Mouse (Mus musculus) brain, embryonic 14.5 days (tissue): ENCODE measurements at regions not wholly inside any gene's neighbourhood (a gene's known extent, or its start where the extent isn't known, plus 50 kb on each side); places are given as distances from the start of the nearest gene placed in this dataset.
A peak's percentile ranks its signal among the peaks of the same experiment; 100 is the strongest.

ENCODE experiments used
- DNase-seq: peaks from one replicate; pipeline ENCODE4 v3.0.0-alpha.2; 2011; ENCODE audit warnings: low read depth
- CTCF ChIP-seq: fragments of 200-500 bp; IDR thresholded peaks from 2 replicates; pipeline ENCODE4 v1.5.1; 2012; ENCODE audit warnings: inconsistent platforms, mild to moderate bottlenecking, moderate library complexity, borderline replicate concordance; ENCODE audit not compliant: insufficient read depth, insufficient read length; ENCODE audit errors: extremely low read depth
- POLR2A ChIP-seq: fragments of 200-500 bp; IDR thresholded peaks from 2 replicates; pipeline ENCODE4 v1.6.1; 2012; ENCODE audit warnings: mild to moderate bottlenecking, inconsistent platforms, borderline replicate concordance; ENCODE audit not compliant: poor library complexity, insufficient read depth, insufficient read length, severe bottlenecking; ENCODE audit errors: extremely low read depth

DNA sequence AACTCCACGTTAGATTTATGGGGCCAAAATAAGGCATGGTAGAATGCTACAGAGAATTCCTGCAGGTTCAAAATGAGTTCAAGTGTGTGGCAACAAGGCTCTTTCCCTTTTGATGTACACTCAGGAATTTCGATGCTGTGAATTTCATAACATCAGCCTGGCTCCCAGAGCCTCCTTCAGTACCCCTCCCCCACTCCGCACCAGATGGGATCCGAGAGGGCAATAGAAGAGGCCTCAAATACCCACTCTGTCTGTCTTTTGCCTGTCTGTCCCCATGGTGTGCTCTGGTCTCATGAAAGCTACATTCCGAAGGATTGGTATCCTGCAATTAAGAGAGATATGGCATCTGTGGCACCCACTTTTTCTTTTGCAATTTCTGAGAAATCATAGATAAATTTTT is 134.3 kb downstream of the Mtx2 start:
- no peak for DNase-seq
- TF ChIP-seq POLR2A (no peak), CTCF (no peak)

DNA sequence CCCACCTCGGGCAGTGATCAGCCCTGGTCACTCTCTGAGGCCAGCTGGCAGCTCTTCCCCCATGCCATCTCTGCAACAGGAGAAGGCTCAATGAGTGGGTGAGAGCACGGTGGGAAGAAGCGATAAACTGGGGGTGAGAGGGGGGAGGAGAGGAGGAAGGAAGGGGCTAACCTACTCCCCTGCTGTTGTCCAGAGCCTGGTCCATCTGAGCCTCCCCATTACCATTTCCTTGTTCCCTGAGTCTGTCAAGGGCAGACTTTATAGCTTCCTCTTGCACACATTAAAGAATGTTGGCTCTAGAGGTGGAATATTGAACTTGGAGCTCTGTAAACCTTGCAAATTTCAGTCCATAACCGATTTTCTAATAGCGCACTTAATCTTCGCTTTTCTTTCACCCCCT is 136.8 kb downstream of the Mtx2 start:
- TF ChIP-seq POLR2A (no peak), CTCF (no peak)

GRCm38 (mm10) chr2:74964360-74964759 is 138.8 kb downstream of the Mtx2 start:
- peak; percentile 90 for DNase-seq
- TF ChIP-seq CTCF (peak; percentile 97), POLR2A (no peak)

More for the DNA sequence above, 136.8 kb downstream of the Mtx2 start:
- no peak for DNase-seq

DNA sequence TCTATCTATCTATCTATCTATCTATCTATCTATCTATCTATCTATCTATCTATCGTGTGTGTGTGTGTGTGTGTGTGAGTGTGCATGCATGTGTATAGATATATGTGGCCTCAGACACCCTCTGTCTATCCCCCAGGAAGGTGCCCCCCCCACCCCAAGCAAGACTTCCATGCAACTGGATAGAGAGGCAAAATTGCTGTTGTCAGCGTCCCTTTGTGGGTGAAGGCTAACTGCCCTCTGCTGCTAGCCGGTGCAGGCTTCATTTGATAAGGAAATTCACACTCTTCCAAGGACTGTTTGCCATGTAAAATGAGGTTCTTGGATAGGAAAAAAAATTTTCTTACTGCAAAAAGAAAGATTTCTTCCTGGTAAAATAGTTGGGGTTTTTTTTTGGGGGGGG is 139.4 kb downstream of the Mtx2 start:
- no peak for TF ChIP-seq CTCF
- no peak for TF ChIP-seq POLR2A
- no peak for DNase-seq

- DNase-seq: peak; percentile 76
- TF ChIP-seq CTCF (no peak), POLR2A (no peak)
These were observed 139.9 kb downstream of the Mtx2 start for GRCm38 (mm10) chr2:74965384-74966060.

- no peak for DNase-seq
- TF ChIP-seq CTCF (no peak), POLR2A (no peak)
These were observed 145.1 kb downstream of the Mtx2 start for GRCm38 (mm10) chr2:74970611-74971265.

- no peak for DNase-seq
- TF ChIP-seq CTCF: no peak
- no peak for TF ChIP-seq POLR2A
These were observed 147.8 kb downstream of the Mtx2 start for GRCm38 (mm10) chr2:74973386-74973785.

DNA sequence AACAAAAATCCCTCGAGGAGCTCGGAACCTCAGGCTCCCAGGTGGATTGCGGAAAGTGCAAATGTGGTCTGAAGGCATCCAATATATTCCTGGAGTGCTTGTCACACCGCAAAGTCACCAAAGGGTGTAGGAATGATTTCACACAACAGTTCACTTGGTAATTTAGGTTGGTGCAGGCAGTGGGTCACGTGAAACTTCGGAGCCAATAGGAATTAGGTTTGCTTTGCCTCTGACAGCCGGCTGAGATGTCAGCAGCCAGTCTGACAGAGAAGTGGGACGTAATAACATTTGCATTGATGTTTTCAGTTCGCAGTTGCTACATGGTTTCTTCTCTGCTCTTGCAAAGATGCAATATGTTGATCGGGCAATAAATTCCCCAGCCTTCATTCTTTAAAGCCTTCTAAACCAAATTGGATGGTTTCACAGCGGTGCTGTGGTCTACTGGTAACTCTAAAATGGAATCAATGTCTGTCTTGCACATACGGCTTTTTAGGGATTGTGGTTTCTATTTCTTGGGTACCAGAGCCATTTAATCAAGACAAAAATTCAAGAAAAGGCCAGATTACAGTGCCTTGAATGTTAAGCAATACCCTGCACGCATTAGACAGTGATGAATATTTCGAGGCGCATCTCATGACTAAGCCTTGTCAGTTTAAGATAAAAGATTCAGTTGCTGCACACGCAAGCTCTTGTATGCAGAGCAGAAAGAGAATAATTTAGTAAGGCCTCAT is 149.2 kb downstream of the Mtx2 start:
- no peak for TF ChIP-seq POLR2A
- TF ChIP-seq CTCF: no peak
- DNase-seq: peak; percentile 84

DNA sequence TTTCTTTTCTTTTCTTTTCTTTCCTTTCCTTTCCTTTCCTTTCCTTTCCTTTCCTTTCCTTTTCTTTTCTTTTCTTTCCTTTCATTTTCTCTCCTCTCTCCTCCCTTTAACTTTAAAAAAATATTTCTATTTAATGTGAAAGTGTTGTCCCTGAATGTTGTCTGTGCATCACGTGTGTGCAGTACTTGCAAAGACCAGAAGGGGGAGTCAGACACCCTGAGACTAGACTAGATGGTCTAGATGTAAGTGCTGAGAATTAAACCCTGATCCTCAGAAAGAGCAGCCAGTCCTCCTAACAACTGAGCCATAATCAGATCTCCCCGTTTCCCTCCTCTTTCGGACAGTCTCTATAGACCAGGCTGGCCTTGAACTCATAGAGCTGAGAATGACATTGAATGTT is 151.7 kb downstream of the Mtx2 start:
- no peak for TF ChIP-seq POLR2A
- TF ChIP-seq CTCF: no peak
- DNase-seq: no peak

DNA sequence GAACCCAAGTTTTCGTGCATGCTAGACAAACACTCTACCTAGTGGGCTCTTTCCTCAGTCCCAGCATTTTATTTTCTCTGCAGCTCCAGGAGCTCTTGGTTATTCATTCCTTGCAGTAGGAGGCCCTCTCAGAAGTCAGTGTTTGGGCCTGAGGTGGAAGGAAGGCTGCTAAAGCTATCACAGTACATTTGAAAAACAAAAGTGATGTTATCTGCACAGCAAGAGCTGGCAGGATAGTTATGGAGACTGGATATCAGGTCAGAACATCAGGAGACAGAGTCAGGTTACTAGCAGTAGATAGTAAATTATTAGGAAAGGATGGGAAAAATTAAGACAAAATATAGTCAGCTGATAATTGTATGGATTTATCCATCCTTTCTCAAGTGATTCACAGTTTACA is 152.2 kb downstream of the Mtx2 start:
- TF ChIP-seq CTCF (no peak), POLR2A (no peak)
- DNase-seq: no peak

DNA sequence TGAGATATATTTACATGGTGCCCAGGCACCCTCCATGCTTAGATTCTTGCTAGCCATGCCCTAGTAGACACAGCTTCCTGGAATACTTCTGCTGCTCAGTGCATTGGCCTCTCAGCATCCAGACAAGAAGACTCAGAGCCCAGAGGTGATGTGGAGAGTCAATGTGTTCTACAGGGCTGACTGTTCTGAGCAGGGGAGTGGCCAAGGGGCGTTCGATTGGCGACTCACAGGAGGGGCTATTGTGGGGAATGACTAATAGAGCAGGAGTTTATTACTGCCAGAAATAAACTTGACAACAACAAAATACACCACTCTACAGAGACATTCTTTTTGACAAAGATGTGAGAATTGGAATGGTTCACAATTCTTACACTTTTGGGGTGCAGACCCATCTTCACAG is 156.3 kb downstream of the Mtx2 start:
- TF ChIP-seq CTCF (no peak), POLR2A (no peak)
- no peak for DNase-seq

DNA sequence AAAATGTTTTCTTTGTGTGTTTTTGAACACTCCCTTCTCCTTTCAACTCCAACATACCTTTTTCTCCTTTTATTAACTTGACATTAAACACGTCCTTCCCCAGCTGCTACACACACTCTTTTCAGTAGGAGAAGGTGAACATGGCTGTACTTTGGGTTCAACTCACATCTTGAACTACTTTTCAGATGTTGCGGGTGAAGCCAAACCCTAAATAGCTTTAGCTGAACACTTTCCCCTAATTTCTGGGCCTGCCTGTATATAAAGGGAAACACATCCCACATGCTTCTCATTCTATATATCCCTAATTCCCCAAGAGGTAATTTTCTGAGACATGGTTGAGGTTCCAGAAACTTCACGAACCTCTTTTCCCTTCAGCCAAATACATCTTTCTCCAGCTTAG is 168.2 kb downstream of the Mtx2 start:
- TF ChIP-seq CTCF (no peak), POLR2A (no peak)
- no peak for DNase-seq

DNA sequence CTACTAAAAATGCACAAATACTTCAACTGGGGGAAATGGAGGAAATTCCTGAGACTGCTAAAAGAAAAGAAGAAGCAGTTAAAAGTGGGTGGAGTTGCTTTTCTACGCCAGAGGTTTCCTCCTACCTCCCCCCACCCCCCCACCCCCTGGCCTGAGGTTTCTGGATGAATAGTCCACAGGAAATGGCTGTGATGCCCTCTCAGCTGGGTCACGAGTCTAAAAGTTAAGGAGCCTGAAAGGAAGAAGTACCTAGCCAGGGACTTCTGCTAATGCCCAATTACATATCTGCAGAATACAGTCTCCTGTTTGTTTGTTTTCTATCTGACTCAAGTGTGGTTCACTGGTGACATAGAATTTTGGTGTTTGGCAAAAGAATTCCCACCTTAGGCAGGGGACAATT is 169.4 kb downstream of the Mtx2 start:
- TF ChIP-seq POLR2A (no peak), CTCF (no peak)
- no peak for DNase-seq

- DNase-seq: no peak
- TF ChIP-seq CTCF (no peak), POLR2A (no peak)
These were observed 172.1 kb downstream of the Mtx2 start for GRCm38 (mm10) chr2:74997736-74998135.

GRCm38 (mm10) chr2:75000368-75000796 is 174.8 kb downstream of the Mtx2 start:
- TF ChIP-seq CTCF (no peak), POLR2A (no peak)

More at GRCm38 (mm10) chr2:75000368-75000796, 174.8 kb downstream of the Mtx2 start:
- DNase-seq: no peak
